ENCODE assay signal across 15 mouse cellular contexts in genomic region chr6:134110206-134110605, GRCm38 (mm10).
"Had no signal": no experiment of that assay in that cellular context is flagged by ENCODE, and none has a peak within 500 bp of the region (broad histone marks: within the 10 kb centered on the region; RNA-seq: fewer than 3 reads in every experiment).

No protein-coding gene starts in this region.

- DNase-seq: lung, adult 2 months; lung, postnatal 4 days; right cerebral cortex, postnatal 14 days; thymus, adult 2 months; thymus, postnatal 25 days; thymus, postnatal 4 days had no signal

- H3K4me2 ChIP-seq: lung, embryonic 15.5 days; midbrain, embryonic 11.5 days; midbrain, embryonic 13.5 days; midbrain, embryonic 15.5 days; neural tube, embryonic 12.5 days; stomach, embryonic 15.5 days had no signal

- H3K36me3 ChIP-seq: midbrain, embryonic 15.5 days; stomach, embryonic 15.5 days had no signal

- H3K27ac ChIP-seq: lung, embryonic 15.5 days; midbrain, embryonic 13.5 days; midbrain, embryonic 15.5 days; neural tube, embryonic 12.5 days; stomach, embryonic 15.5 days; stomach, postnatal 0 days had no signal

- ATAC-seq: lung, postnatal 0 days; midbrain, embryonic 13.5 days; midbrain, embryonic 15.5 days had no signal

- H3K9me3 ChIP-seq: lung, embryonic 15.5 days; midbrain, embryonic 13.5 days; midbrain, embryonic 15.5 days; neural tube, embryonic 12.5 days; stomach, embryonic 15.5 days had no signal

- H3K9ac ChIP-seq: lung, embryonic 15.5 days; midbrain, embryonic 13.5 days; midbrain, embryonic 15.5 days; neural tube, embryonic 12.5 days; stomach, embryonic 15.5 days had no signal

- H3K27me3 ChIP-seq: lung, embryonic 15.5 days; megakaryocyte, embryonic 14.5 days; midbrain, embryonic 13.5 days; midbrain, embryonic 15.5 days; neural tube, embryonic 12.5 days; stomach, embryonic 15.5 days had no signal

- H3K4me3 ChIP-seq: lung, embryonic 15.5 days; megakaryocyte, embryonic 14.5 days; midbrain, embryonic 13.5 days; midbrain, embryonic 15.5 days; neural tube, embryonic 12.5 days; stomach, embryonic 15.5 days had no signal
